35 mouse cellular contexts compared by ENCODE assay signal in genomic region chr12:117980315-117980714, GRCm38 (mm10).
A peak's percentile ranks its signal among the peaks of the same experiment; 100 is the strongest.
DNase-seq lines count a peak whose midpoint lies in the region; ATAC-seq and TF ChIP-seq lines count a peak whose summit lies in the region.
"Had no signal": no experiment of that assay in that cellular context is flagged by ENCODE, and none has a peak within 500 bp of the region (broad histone marks: within the 10 kb centered on the region; RNA-seq: fewer than 3 reads in every experiment).

No protein-coding gene starts in this region.

- peak in 1 of 2 experiments; percentile 51; a peak in 1 of 4 replicates for TF ChIP-seq EP300 in MEL (IDR thresholded peaks at IDR 0.05; ENCODE audit: low read depth in 1 of 2, low read length in 2 of 2)

- WGBS in forebrain, embryonic 15.5 days, result 73% methylated on average over 3 of the region's 3 CpGs

- no peak overlapping the region for H3K9ac ChIP-seq in MEL (ENCODE audit: control insufficient read depth, low read depth, low read length, poor library complexity, severe bottlenecking)
- H3K9ac ChIP-seq in forebrain, embryonic 15.5 days (replicated peaks), result no peak overlapping the region
- H3K9ac ChIP-seq: embryonic facial prominence, embryonic 13.5 days; forebrain, embryonic 13.5 days; forebrain, postnatal 0 days; hindbrain, embryonic 13.5 days; intestine, embryonic 15.5 days had no signal

- peaks cover 0 to 2% of the 10 kb centered on the region in 2 experiments; a peak in 1 of 4 replicates for H3K27me3 ChIP-seq in MEL (ENCODE audit: control insufficient read depth in 1 of 2, insufficient read depth in 2 of 2, low read length in 2 of 2)
- peaks cover 8% of the 10 kb centered on the region for H3K27me3 ChIP-seq in forebrain, embryonic 15.5 days
- H3K27me3 ChIP-seq: CH12.LX; embryonic facial prominence, embryonic 13.5 days; intestine, embryonic 15.5 days had no signal

- H3K4me3 ChIP-seq in MEL (ENCODE audit: control insufficient read depth in 1 of 2, insufficient read depth in 1 of 2, low read depth in 2 of 2, low read length in 2 of 2), result no peak overlapping the region
- no peak overlapping the region for H3K4me3 ChIP-seq in forebrain, embryonic 15.5 days
- H3K4me3 ChIP-seq: embryonic facial prominence, embryonic 10.5 days; embryonic facial prominence, embryonic 13.5 days; erythroblast, embryonic 14.5 days; forebrain, embryonic 10.5 days; forebrain, embryonic 13.5 days; gastrocnemius, adult 2 months; heart, embryonic 10.5 days; hindbrain, embryonic 10.5 days; hindbrain, embryonic 13.5 days; intestine, embryonic 15.5 days had no signal

- no peaks in the 10 kb centered on the region for H3K9me3 ChIP-seq in MEL (replicated peaks; ENCODE audit: insufficient read depth, low read length)
- H3K9me3 ChIP-seq in forebrain, embryonic 15.5 days, result no peaks in the 10 kb centered on the region
- H3K9me3 ChIP-seq: embryonic facial prominence, embryonic 10.5 days; embryonic facial prominence, embryonic 13.5 days; forebrain, embryonic 10.5 days; forebrain, embryonic 13.5 days; G1E; heart, embryonic 10.5 days; hindbrain, embryonic 10.5 days; hindbrain, embryonic 13.5 days; intestine, embryonic 15.5 days had no signal

- no peak for TF ChIP-seq CTCF in MEL (IDR thresholded peaks at IDR 0.05 in 2 of 3, conservative IDR thresholded peaks at IDR 0.05 in 1 of 3; ENCODE audit: control insufficient read depth in 1 of 3, insufficient read depth in 1 of 3, low read depth in 2 of 3, low read length in 3 of 3, poor library complexity in 1 of 3, severe bottlenecking in 1 of 3)

- peak; percentile 5 for DNase-seq in adrenal gland, postnatal 14 days
- DNase-seq in adrenal gland, postnatal 4 days (ENCODE audit: low spot score in 2 of 2), result no peak
- peak; percentile 3 for DNase-seq in heart, adult 8-10 months (ENCODE audit: low spot score)
- DNase-seq in heart, postnatal 10 days, result no peak
- DNase-seq in MEL (ENCODE audit: low read depth, low spot score), result peak; percentile 51
- DNase-seq in fibroblast of lung, adult 2 months (ENCODE audit: low read depth), result peak; percentile 31
- no peak for DNase-seq in ovary, postnatal 10 days (ENCODE audit: low spot score)
- DNase-seq: adrenal gland, postnatal 10 days; B cell, adult 2 months; cerebellum, adult 11-12 months; cerebellum, adult 8-10 months; cerebellum, postnatal 10 days; cerebellum, postnatal 36 days; embryo, embryonic 11 days; forebrain, postnatal 0 days; gastrocnemius, adult 2 months; gastrocnemius, postnatal 14 days; heart, adult 11 months; heart, postnatal 36 days; kidney, adult 11 months; kidney, adult 8-10 months had no signal

- no peaks in the 10 kb centered on the region for H3K4me1 ChIP-seq in MEL (ENCODE audit: control insufficient read depth in 1 of 2, insufficient read depth in 2 of 2, low read length in 2 of 2)
- no peaks in the 10 kb centered on the region for H3K4me1 ChIP-seq in forebrain, embryonic 15.5 days
- H3K4me1 ChIP-seq: embryonic facial prominence, embryonic 10.5 days; embryonic facial prominence, embryonic 13.5 days; forebrain, embryonic 10.5 days; forebrain, embryonic 13.5 days; heart, embryonic 10.5 days; hindbrain, embryonic 10.5 days; hindbrain, embryonic 13.5 days; intestine, embryonic 15.5 days had no signal

- H3K36me3 ChIP-seq in MEL (ENCODE audit: control insufficient read depth in 1 of 2, insufficient read depth in 2 of 2, low read length in 2 of 2), result no peaks in the 10 kb centered on the region
- no peaks in the 10 kb centered on the region for H3K36me3 ChIP-seq in forebrain, embryonic 15.5 days
- H3K36me3 ChIP-seq: embryonic facial prominence, embryonic 10.5 days; embryonic facial prominence, embryonic 13.5 days; forebrain, embryonic 10.5 days; G1E; heart, embryonic 10.5 days; hindbrain, embryonic 10.5 days; hindbrain, embryonic 13.5 days; intestine, embryonic 15.5 days had no signal

- no peaks in the 10 kb centered on the region for H3K79me2 ChIP-seq in MEL (ENCODE audit: control insufficient read depth, insufficient read depth, low read length, poor library complexity)

- no peak overlapping the region for H3K27ac ChIP-seq in MEL (ENCODE audit: control insufficient read depth, low read depth, low read length)
- H3K27ac ChIP-seq in forebrain, embryonic 15.5 days (replicated peaks), result no peak overlapping the region
- H3K27ac ChIP-seq: embryonic facial prominence, embryonic 10.5 days; embryonic facial prominence, embryonic 13.5 days; forebrain, embryonic 10.5 days; forebrain, embryonic 13.5 days; gastrocnemius, adult 2 months; heart, embryonic 10.5 days; hindbrain, embryonic 10.5 days; hindbrain, embryonic 13.5 days; intestine, embryonic 15.5 days had no signal

- intact Hi-C loops in heart, postnatal 10 days (cut with DNase I), result no loop called here

- no peak for ATAC-seq in forebrain, embryonic 15.5 days (replicated peaks)
- ATAC-seq: activated CD4-positive, CD25-positive, alpha-beta regulatory T cell, adult 4 months; forebrain, embryonic 13.5 days; forebrain, postnatal 0 days; hindbrain, embryonic 16.5 days; intestine, embryonic 15.5 days had no signal

- TF ChIP-seq POLR2A in MEL (IDR thresholded peaks at IDR 0.05; ENCODE audit: control insufficient read depth in 1 of 2, insufficient read depth in 1 of 2, low read depth in 1 of 2, low read length in 2 of 2, poor library complexity in 1 of 2), result no peak

- no peak for TF ChIP-seq RAD21 in MEL (IDR thresholded peaks at IDR 0.05; ENCODE audit: low read depth, low read length)

- no peak overlapping the region for H3K4me2 ChIP-seq in forebrain, embryonic 15.5 days (replicated peaks)
- H3K4me2 ChIP-seq: embryonic facial prominence, embryonic 13.5 days; forebrain, embryonic 13.5 days; hindbrain, embryonic 13.5 days; intestine, embryonic 15.5 days had no signal

TF ChIP-seq in MEL, 35 proteins besides CTCF, POLR2A, EP300 and RAD21:
- TF ChIP-seq ZKSCAN1 (IDR thresholded peaks at IDR 0.05; ENCODE audit: low read depth, low read length), result no peak
- TF ChIP-seq CHD2 (IDR thresholded peaks at IDR 0.05; ENCODE audit: low read length), result no peak
- TF ChIP-seq GATA1 (IDR thresholded peaks at IDR 0.05; ENCODE audit: low read depth, low read length), result peak; percentile 50; the same call in 1 of the 2 replicates
- no peak for TF ChIP-seq ZC3H11A (IDR thresholded peaks at IDR 0.05; ENCODE audit: low read depth, low read length)
- peak; percentile 62; the same call in 1 of the 2 replicates for TF ChIP-seq JUND (IDR thresholded peaks at IDR 0.05; ENCODE audit: low read depth, low read length)
- TF ChIP-seq MAX (IDR thresholded peaks at IDR 0.05; ENCODE audit: low read length), result no peak
- no peak for TF ChIP-seq ELF1 (IDR thresholded peaks at IDR 0.05; ENCODE audit: low read depth, low read length)
- TF ChIP-seq UBTF (IDR thresholded peaks at IDR 0.05; ENCODE audit: borderline replicate concordance, insufficient read depth, low read depth, low read length), result no peak
- TF ChIP-seq MAZ (IDR thresholded peaks at IDR 0.05; ENCODE audit: low read depth, low read length), result no peak
- TF ChIP-seq BHLHE40 (IDR thresholded peaks at IDR 0.05; ENCODE audit: borderline replicate concordance, low read depth, low read length), result no peak
- no peak for TF ChIP-seq ZMIZ1 (IDR thresholded peaks at IDR 0.05; ENCODE audit: low read depth, low read length)
- no peak for TF ChIP-seq POLR2AphosphoS5 (IDR thresholded peaks at IDR 0.05; ENCODE audit: borderline replicate concordance, low read depth, low read length)
- TF ChIP-seq TCF12 (IDR thresholded peaks at IDR 0.05; ENCODE audit: low read depth, low read length), result no peak

Comparison
In these comparisons a context has a peak if more than half of its experiments do, and no peak if none do; other contexts are left out.
1. DNase-seq: peak in adrenal gland, postnatal 14 days (single experiment), heart, adult 8-10 months (single experiment), MEL (single experiment) and fibroblast of lung, adult 2 months (single experiment); none in adrenal gland, postnatal 4 days (0 of 2), heart, postnatal 10 days (0 of 2) and ovary, postnatal 10 days (single experiment).